Mouse (Mus musculus) heart, adult 2 months (tissue): ENCODE measurements around the gene Nectin4.

Source experiments
- CTCF ChIP-seq: fragments of 200-600 bp; IDR thresholded peaks from 2 replicates; pipeline ENCODE4 v1.8.1; 2022; ENCODE audit warnings: antibody characterized with exemption, mild to moderate bottlenecking, moderate library complexity
- POLR2A ChIP-seq: fragments of 200-500 bp; IDR thresholded peaks from 2 replicates; pipeline ENCODE4 v1.6.1; 2011; ENCODE audit warnings: mild to moderate bottlenecking, low read depth, low read length, control low read depth; ENCODE audit not compliant: insufficient read depth

DNA sequence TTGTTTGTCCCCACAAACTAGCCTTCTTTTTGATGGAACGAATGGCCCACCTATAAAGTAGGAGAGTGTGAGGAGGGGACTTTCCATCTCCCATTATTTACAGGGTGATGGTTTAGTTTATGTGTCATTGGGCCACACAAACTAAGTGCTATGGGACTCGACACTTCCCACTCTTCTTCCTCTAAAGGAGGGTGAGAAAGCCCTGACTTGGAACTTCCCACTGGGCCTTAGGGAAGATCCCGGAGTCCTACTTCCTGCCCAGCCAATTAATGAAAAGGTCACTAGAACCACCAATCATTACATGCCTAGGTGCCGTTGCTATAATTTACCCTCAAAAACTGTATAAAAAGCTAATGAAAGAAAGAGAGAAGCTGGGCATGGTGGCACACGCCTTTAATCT, 62.3 kb downstream of the Nectin4 start:
- TF ChIP-seq POLR2A (no peak), CTCF (no peak)
